Mouse (Mus musculus) brain, embryonic 14.5 days (tissue): ENCODE results near the gene Smug1. TPM values are rescaled to one million over a fixed set of nuclear protein-coding genes. Genes with fewer than 3 reads are reported as not detected.

Experiments
- DNase-seq: peaks from one replicate; pipeline ENCODE4 v3.0.0-alpha.2; 2011; ENCODE audit warnings: low read depth
- CTCF ChIP-seq: fragments of 200-500 bp; IDR thresholded peaks from 2 replicates; pipeline ENCODE4 v1.5.1; 2012; ENCODE audit warnings: inconsistent platforms, mild to moderate bottlenecking, moderate library complexity, borderline replicate concordance; ENCODE audit not compliant: insufficient read depth, insufficient read length; ENCODE audit errors: extremely low read depth
- POLR2A ChIP-seq: fragments of 200-500 bp; IDR thresholded peaks from 2 replicates; pipeline ENCODE4 v1.6.1; 2012; ENCODE audit warnings: mild to moderate bottlenecking, inconsistent platforms, borderline replicate concordance; ENCODE audit not compliant: poor library complexity, insufficient read depth, insufficient read length, severe bottlenecking; ENCODE audit errors: extremely low read depth
- polyA plus RNA-seq: library from polyadenylated mRNA; depleted of rRNA; stranded (reverse); fragments of >200 nt; gene quantifications from 2 replicates; pipeline ENCODE4 v1.2.3, GENCODE M21; 2012; rRNA removed

The Smug1 gene
- 30.5 and 31.6 TPM in 2 replicates for polyA plus RNA-seq

- no peak for TF ChIP-seq CTCF
- no peak for TF ChIP-seq POLR2A
- peak; percentile 22 for DNase-seq
Observed at GRCm38 (mm10) chr15:103167042-103167615, at the start of gene Smug1. Gene Smug1 (minus strand): TSS chr15:103167092.

- TF ChIP-seq CTCF: no peak
- no peak for TF ChIP-seq POLR2A
- DNase-seq: peak; percentile 32
Observed at GRCm38 (mm10) chr15:103216052-103216451, 49.2 kb upstream of the Smug1 start.

- TF ChIP-seq CTCF: no peak
- TF ChIP-seq POLR2A: no peak
- peak; percentile 98 for DNase-seq
Observed at GRCm38 (mm10) chr15:103214971-103215907, 48.3 kb upstream of the Smug1 start.

- peak; percentile 71 for DNase-seq
- TF ChIP-seq CTCF (no peak), POLR2A (no peak)
Observed at GRCm38 (mm10) chr15:103214149-103214548, 47.3 kb upstream of the Smug1 start.

- TF ChIP-seq POLR2A: no peak
- no peak for TF ChIP-seq CTCF
Observed at GRCm38 (mm10) chr15:103205156-103205555, 38.3 kb upstream of the Smug1 start.

GRCm38 (mm10) chr15:103202088-103202793 is 35.3 kb upstream of the Smug1 start:
- DNase-seq: peak; percentile 62
- no peak for TF ChIP-seq CTCF
- no peak for TF ChIP-seq POLR2A

More at GRCm38 (mm10) chr15:103205156-103205555, 38.3 kb upstream of the Smug1 start:
- peak; percentile 56 for DNase-seq

GRCm38 (mm10) chr15:103197785-103198184 is 30.9 kb upstream of the Smug1 start:
- no peak for TF ChIP-seq CTCF
- no peak for TF ChIP-seq POLR2A
- DNase-seq: peak; percentile 48

- no peak for DNase-seq
- no peak for TF ChIP-seq CTCF
Observed at GRCm38 (mm10) chr15:103196835-103197234, 29.9 kb upstream of the Smug1 start.

- DNase-seq: no peak
- TF ChIP-seq CTCF: no peak
- TF ChIP-seq POLR2A: no peak
Observed at GRCm38 (mm10) chr15:103193606-103194005, 26.7 kb upstream of the Smug1 start.

- DNase-seq: peak; percentile 64
- TF ChIP-seq POLR2A (no peak), CTCF (peak; percentile 73)
Observed at GRCm38 (mm10) chr15:103190531-103191462, 23.9 kb upstream of the Smug1 start.

GRCm38 (mm10) chr15:103190083-103190482 is 23.2 kb upstream of the Smug1 start:
- no peak for DNase-seq
- TF ChIP-seq CTCF: no peak
- TF ChIP-seq POLR2A: no peak

GRCm38 (mm10) chr15:103187803-103188202 is 20.9 kb upstream of the Smug1 start:
- TF ChIP-seq POLR2A (no peak), CTCF (no peak)
- no peak for DNase-seq
